Mouse (Mus musculus) stomach, embryonic 16.5 days (tissue): Measurements from ENCODE around the gene Cdkn1b. TPM values are rescaled to one million over a fixed set of nuclear protein-coding genes. Genes with fewer than 3 reads are reported as not detected.

Source experiments
- ATAC-seq: fragments of 200-750 bp; cut with Nextera tagmentation; 2 replicates; pipeline ENCODE4 v1.8.0; 2017; ENCODE audit warnings: moderate number of reproducible peaks, moderate TSS enrichment; ENCODE audit not compliant: insufficient read depth, low FRiP score
- H3K27ac ChIP-seq: fragments of 300-500 bp; sonication (generic); 2 replicates; pipeline ENCODE4 v1.5.1; 2014; ENCODE audit warnings: low read length
- H3K27me3 ChIP-seq: fragments of 300-500 bp; sonication (generic); 2 replicates; pipeline ENCODE4 v1.6.1; 2014; ENCODE audit warnings: low read length, control low read depth, mixed read lengths; ENCODE audit not compliant: control insufficient read depth, insufficient read depth
- H3K36me3 ChIP-seq: fragments of 300-500 bp; sonication (generic); 2 replicates; pipeline ENCODE4 v1.6.1; 2014; ENCODE audit warnings: low read length; ENCODE audit not compliant: control insufficient read depth, insufficient read depth
- H3K4me1 ChIP-seq: fragments of 300-500 bp; sonication (generic); 2 replicates; pipeline ENCODE4 v1.6.1; 2014; ENCODE audit warnings: low read length, control low read depth, mixed read lengths; ENCODE audit not compliant: control insufficient read depth, insufficient read depth
- H3K4me2 ChIP-seq: fragments of 300-500 bp; sonication (generic); 2 replicates; pipeline ENCODE4 v1.6.1; 2014; ENCODE audit warnings: low read depth, low read length, mixed read lengths
- H3K4me3 ChIP-seq: fragments of 300-500 bp; sonication (generic); replicated peaks from 2 replicates; pipeline ENCODE4 v1.5.1; 2014; ENCODE audit warnings: mild to moderate bottlenecking, low read length
- H3K9ac ChIP-seq: fragments of 300-500 bp; sonication (generic); 2 replicates; pipeline ENCODE4 v1.6.1; 2014; ENCODE audit warnings: low read length
- H3K9me3 ChIP-seq: fragments of 300-500 bp; sonication (generic); replicated peaks from 2 replicates; pipeline ENCODE4 v1.6.1; 2016; ENCODE audit warnings: low read length, control low read depth; ENCODE audit not compliant: control insufficient read depth
- WGBS: fragments of 180-500 bp; shearing (Covaris S2); extraction: QIAGEN DNeasy Blood & Tissue Kit; methylation state at CpG from one replicate; pipeline ENCODE4 v1.1.7; 2014; 5-methylcytosine and 5-hydroxymethylcytosine counted together
- polyA plus RNA-seq: library from polyadenylated mRNA; unstranded; fragments of >200 nt; fragmentation: Nextera tagmentation; extraction: Ambion mirVana; gene quantifications from 2 replicates; pipeline ENCODE4 v1.2.1, GENCODE M21; 2015

The Cdkn1b gene
- polyA plus RNA-seq, 1 experiment from 2014 or later, result 17.7 TPM

DNA sequence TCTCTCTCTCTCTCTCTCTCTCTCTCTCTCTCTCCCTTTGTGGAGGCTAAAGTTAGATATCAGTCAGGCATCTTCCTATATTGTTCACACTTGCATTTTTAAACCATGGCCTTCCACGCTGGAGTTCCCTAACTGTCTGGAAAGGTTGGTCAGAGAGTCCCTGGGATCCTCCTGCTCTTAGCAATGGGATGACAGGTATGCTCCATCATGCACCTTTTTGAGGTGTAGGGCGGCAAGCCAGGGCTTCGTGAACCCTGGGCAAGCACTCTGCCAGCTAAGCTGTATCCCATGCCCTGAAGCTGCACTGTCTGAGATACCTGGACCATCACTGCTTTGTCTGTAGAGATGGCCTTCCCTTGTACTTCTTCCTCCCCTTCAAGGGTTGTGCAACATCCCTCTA lies 29.0 kb downstream of the Cdkn1b start:
- Histone ChIP-seq H3K4me1 (no peaks in the 10 kb centered on the region), H3K9me3 (no peaks in the 10 kb centered on the region), H3K4me3 (no peak overlapping the region), H3K27me3 (no peaks in the 10 kb centered on the region), H3K27ac (no peak overlapping the region), H3K9ac (no peak overlapping the region), H3K36me3 (no peaks in the 10 kb centered on the region), H3K4me2 (no peak overlapping the region)
- no peak for ATAC-seq
- 86% methylated on average over 3 of the region's 3 CpGs for WGBS

GRCm38 (mm10) chr6:134951364-134951763 lies 31.2 kb downstream of the Cdkn1b start:
- ATAC-seq, result no peak
- H3K9me3 ChIP-seq, result no peaks in the 10 kb centered on the region
- H3K4me2 ChIP-seq, result no peak overlapping the region
- no peaks in the 10 kb centered on the region for H3K4me1 ChIP-seq
- H3K27me3 ChIP-seq, result no peaks in the 10 kb centered on the region
- H3K4me3 ChIP-seq, result no peak overlapping the region
- H3K27ac ChIP-seq, result no peak overlapping the region
- 80% methylated on average over 5 of the region's 5 CpGs for WGBS
- H3K9ac ChIP-seq, result no peak overlapping the region
- no peaks in the 10 kb centered on the region for H3K36me3 ChIP-seq

DNA sequence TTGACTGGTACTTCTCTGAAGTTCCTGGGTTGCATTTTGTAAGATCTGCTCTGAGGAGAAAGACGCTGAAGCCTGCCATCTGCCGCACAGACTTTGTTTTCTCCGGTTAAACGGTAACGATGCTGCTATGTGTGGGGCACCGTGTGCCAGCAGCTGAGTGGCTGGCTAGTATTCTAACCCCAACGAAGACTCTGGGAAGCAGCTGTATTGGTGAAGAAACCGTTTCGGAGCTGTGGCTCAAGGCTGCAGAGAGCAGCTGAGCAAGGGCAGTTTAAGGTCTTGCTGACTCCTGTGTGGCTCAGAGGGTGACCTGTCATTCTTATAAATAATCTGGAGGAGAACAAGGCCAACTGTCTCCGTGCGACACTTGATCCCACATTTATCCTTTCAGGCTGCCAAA lies 33.8 kb downstream of the Cdkn1b start:
- Histone ChIP-seq H3K4me2 (no peak overlapping the region), H3K9me3 (no peaks in the 10 kb centered on the region), H3K4me1 (no peaks in the 10 kb centered on the region), H3K4me3 (no peak overlapping the region), H3K27ac (no peak overlapping the region), H3K36me3 (no peaks in the 10 kb centered on the region), H3K27me3 (no peaks in the 10 kb centered on the region), H3K9ac (no peak overlapping the region)
- no peak for ATAC-seq
- 65% methylated on average over 11 of the region's 11 CpGs for WGBS

DNA sequence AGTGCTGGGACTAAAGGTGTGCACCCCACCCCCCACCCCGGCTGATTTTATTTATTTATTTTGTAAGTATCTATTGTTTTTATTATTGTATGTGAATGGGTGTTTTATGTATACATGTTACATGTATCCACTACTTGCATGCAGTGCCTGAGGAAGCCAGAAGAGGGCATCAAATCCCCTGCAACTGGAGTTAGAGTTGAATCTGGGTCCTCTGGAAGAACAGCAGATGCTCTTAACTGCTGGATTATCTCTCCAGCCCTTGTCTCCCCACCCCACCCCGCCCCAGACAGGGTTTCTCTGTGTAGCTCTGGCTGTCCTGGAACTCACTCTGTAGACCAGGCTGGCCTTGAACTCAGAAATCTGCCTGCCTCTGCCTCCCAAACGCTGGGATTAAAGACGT lies 36.2 kb downstream of the Cdkn1b start:
- Histone ChIP-seq H3K9ac (no peak overlapping the region), H3K4me2 (no peak overlapping the region), H3K27ac (no peak overlapping the region), H3K9me3 (no peaks in the 10 kb centered on the region), H3K4me1 (no peaks in the 10 kb centered on the region), H3K27me3 (no peaks in the 10 kb centered on the region), H3K36me3 (no peaks in the 10 kb centered on the region), H3K4me3 (no peak overlapping the region)
- 85% methylated on average over 4 of the region's 4 CpGs for WGBS
- ATAC-seq, result no peak

- no peak overlapping the region for H3K27ac ChIP-seq
- no peak overlapping the region for H3K4me3 ChIP-seq
- H3K27me3 ChIP-seq, result no peaks in the 10 kb centered on the region
- H3K36me3 ChIP-seq, result no peaks in the 10 kb centered on the region
- no peak overlapping the region for H3K9ac ChIP-seq
- no peak for ATAC-seq
- H3K4me1 ChIP-seq, result no peaks in the 10 kb centered on the region
- H3K4me2 ChIP-seq, result no peak overlapping the region
- 63% methylated on average over 5 of the region's 5 CpGs for WGBS
- no peaks in the 10 kb centered on the region for H3K9me3 ChIP-seq
These were observed 41.1 kb downstream of the Cdkn1b start for GRCm38 (mm10) chr6:134961286-134961685.

- H3K27me3 ChIP-seq, result no peaks in the 10 kb centered on the region
- H3K4me3 ChIP-seq, result no peak overlapping the region
- H3K36me3 ChIP-seq, result no peaks in the 10 kb centered on the region
- H3K9me3 ChIP-seq, result no peaks in the 10 kb centered on the region
- H3K27ac ChIP-seq, result no peak overlapping the region
- no peak for ATAC-seq
- no peaks in the 10 kb centered on the region for H3K4me1 ChIP-seq
- no peak overlapping the region for H3K9ac ChIP-seq
- 35% methylated on average over 9 of the region's 9 CpGs for WGBS
- no peak overlapping the region for H3K4me2 ChIP-seq
These were observed 41.8 kb downstream of the Cdkn1b start for GRCm38 (mm10) chr6:134961858-134962517.

DNA sequence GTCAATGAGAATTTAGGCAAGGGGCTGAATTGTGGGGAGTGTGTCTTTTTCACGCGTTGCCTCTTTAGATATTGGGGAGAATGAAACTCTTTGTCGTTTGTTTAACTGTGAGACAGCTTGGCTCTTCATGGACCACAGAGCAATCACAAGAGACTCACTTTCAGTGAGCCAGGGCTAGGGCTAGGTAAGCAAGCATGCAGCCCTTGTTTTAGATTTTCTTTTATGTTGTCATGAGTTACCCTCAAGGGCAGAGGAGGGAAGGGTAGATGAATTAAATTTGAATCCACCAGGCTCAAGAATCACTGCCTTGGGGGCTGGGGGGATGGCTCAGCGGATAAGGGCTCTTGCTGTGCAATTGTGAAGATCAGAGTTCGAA lies 42.3 kb downstream of the Cdkn1b start:
- Histone ChIP-seq H3K9ac (no peak overlapping the region), H3K4me2 (no peak overlapping the region), H3K27ac (no peak overlapping the region), H3K36me3 (no peaks in the 10 kb centered on the region), H3K4me1 (no peaks in the 10 kb centered on the region), H3K4me3 (no peak overlapping the region), H3K27me3 (no peaks in the 10 kb centered on the region), H3K9me3 (no peaks in the 10 kb centered on the region)
- 64% methylated on average over 5 of the region's 5 CpGs for WGBS
- no peak for ATAC-seq

GRCm38 (mm10) chr6:134963910-134964309 lies 43.7 kb downstream of the Cdkn1b start:
- Histone ChIP-seq H3K27me3 (no peaks in the 10 kb centered on the region), H3K4me1 (no peaks in the 10 kb centered on the region), H3K9ac (no peak overlapping the region), H3K9me3 (no peaks in the 10 kb centered on the region), H3K4me2 (no peak overlapping the region), H3K36me3 (no peaks in the 10 kb centered on the region), H3K4me3 (no peak overlapping the region), H3K27ac (no peak overlapping the region)
- WGBS, result 79% methylated on average over 2 of the region's 2 CpGs
- no peak for ATAC-seq

DNA sequence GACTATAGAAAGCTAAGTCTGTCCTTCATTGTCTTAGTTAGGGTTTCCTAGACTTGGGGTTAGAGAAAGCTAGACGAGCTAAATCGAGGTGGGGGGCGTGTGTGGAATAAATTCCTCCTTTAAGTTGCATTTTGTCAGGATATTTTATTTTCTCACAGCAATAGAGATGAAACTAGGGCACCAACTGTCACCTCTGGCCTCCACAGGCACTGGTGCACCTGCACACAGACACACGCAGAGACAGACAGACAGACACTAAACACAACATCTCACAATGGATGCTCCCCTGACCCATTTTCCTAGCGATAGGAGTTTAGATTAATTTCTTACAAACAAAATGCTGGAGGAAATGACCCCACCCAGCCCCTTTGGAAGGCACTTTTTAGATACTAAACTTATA lies 46.5 kb downstream of the Cdkn1b start:
- no peak overlapping the region for H3K4me3 ChIP-seq
- no peak overlapping the region for H3K4me2 ChIP-seq
- H3K27me3 ChIP-seq, result no peaks in the 10 kb centered on the region
- H3K36me3 ChIP-seq, result no peaks in the 10 kb centered on the region
- no peak overlapping the region for H3K27ac ChIP-seq
- no peaks in the 10 kb centered on the region for H3K9me3 ChIP-seq
- H3K9ac ChIP-seq, result no peak overlapping the region
- no peaks in the 10 kb centered on the region for H3K4me1 ChIP-seq
- ATAC-seq, result no peak
- 77% methylated on average over 5 of the region's 5 CpGs for WGBS

- WGBS, result 45% methylated on average over 1 of the region's 1 CpGs
- H3K9ac ChIP-seq, result no peak overlapping the region
These were observed 48.1 kb downstream of the Cdkn1b start for GRCm38 (mm10) chr6:134968326-134968725.

More at GRCm38 (mm10) chr6:134968326-134968725, 48.1 kb downstream of the Cdkn1b start:
- Histone ChIP-seq H3K4me2 (no peak overlapping the region), H3K27me3 (no peaks in the 10 kb centered on the region), H3K36me3 (no peaks in the 10 kb centered on the region), H3K4me3 (no peak overlapping the region), H3K27ac (no peak overlapping the region), H3K9me3 (no peaks in the 10 kb centered on the region), H3K4me1 (no peaks in the 10 kb centered on the region)
- ATAC-seq, result no peak
